In the genomic region with DNA sequence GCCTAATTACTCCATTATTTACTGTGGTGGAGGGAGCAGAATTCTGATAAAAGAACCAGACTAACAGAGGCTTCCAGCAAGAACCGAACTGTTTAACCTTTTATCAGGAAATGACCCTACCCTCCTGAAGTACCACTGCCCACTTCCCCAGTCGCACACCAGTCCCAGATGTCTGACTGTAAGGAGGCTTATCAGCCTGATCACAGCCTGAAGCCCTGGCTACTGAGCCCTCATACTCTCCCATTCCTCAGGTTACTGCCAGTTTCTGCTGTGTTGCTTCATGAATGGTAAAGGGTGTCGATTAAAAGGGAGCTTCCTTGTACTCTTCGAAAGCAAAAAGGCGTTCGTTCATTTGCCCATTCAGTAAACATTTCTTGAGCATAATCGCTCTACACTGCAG, we compare ENCODE assay signal across 13 mouse cellular contexts.
"Had no signal": no experiment of that assay in that cellular context is flagged by ENCODE, and none has a peak within 500 bp of the region (broad histone marks: within the 10 kb centered on the region; RNA-seq: fewer than 3 reads in every experiment).

No protein-coding gene starts in this region.

- ATAC-seq: intestine, postnatal 0 days; liver, postnatal 0 days; midbrain, embryonic 16.5 days had no signal

- H3K36me3 ChIP-seq: liver, embryonic 13.5 days; lung, embryonic 15.5 days; midbrain, embryonic 12.5 days; neural tube, embryonic 13.5 days had no signal

- H3K27ac ChIP-seq: kidney, postnatal 0 days; layer of hippocampus, adult 2 months; liver, embryonic 13.5 days; lung, embryonic 15.5 days; midbrain, embryonic 12.5 days; neural tube, embryonic 13.5 days had no signal

- H3K4me2 ChIP-seq: liver, embryonic 13.5 days; lung, embryonic 15.5 days; midbrain, embryonic 12.5 days; neural tube, embryonic 13.5 days had no signal

- H3K9ac ChIP-seq: liver, embryonic 13.5 days; liver, postnatal 0 days; lung, embryonic 15.5 days; midbrain, embryonic 12.5 days; neural tube, embryonic 13.5 days had no signal

- DNase-seq: liver, embryonic 13.5 days; liver, postnatal 0 days; right cerebral cortex, adult 18-20 months; right cerebral cortex, postnatal 25 days; thymus, adult 18-20 months; thymus, postnatal 14 days had no signal

- H3K9me3 ChIP-seq: liver, embryonic 13.5 days; lung, embryonic 15.5 days; midbrain, embryonic 12.5 days; neural tube, embryonic 13.5 days had no signal

- H3K27me3 ChIP-seq: liver, embryonic 13.5 days; lung, embryonic 15.5 days; midbrain, embryonic 12.5 days; neural tube, embryonic 13.5 days had no signal

- H3K4me1 ChIP-seq: liver, embryonic 13.5 days; lung, embryonic 15.5 days had no signal

- H3K4me3 ChIP-seq: layer of hippocampus, adult 2 months; liver, embryonic 13.5 days; lung, embryonic 15.5 days; midbrain, embryonic 12.5 days; neural tube, embryonic 13.5 days had no signal
